Mouse (Mus musculus) embryo, embryonic 9.5 days (tissue): ENCODE data around the gene Chordc1.
"Not testable (repeated sequence)": the region's sequence is repeated elsewhere in the genome, so short reads cannot be mapped to it uniquely, and the experiment has no call there.

ENCODE experiments used
- DNase-seq: peaks from one replicate; pipeline ENCODE4 v3.0.0-alpha.2; 2017; ENCODE audit errors: extremely low spot score

Chordc1 gene

DNA sequence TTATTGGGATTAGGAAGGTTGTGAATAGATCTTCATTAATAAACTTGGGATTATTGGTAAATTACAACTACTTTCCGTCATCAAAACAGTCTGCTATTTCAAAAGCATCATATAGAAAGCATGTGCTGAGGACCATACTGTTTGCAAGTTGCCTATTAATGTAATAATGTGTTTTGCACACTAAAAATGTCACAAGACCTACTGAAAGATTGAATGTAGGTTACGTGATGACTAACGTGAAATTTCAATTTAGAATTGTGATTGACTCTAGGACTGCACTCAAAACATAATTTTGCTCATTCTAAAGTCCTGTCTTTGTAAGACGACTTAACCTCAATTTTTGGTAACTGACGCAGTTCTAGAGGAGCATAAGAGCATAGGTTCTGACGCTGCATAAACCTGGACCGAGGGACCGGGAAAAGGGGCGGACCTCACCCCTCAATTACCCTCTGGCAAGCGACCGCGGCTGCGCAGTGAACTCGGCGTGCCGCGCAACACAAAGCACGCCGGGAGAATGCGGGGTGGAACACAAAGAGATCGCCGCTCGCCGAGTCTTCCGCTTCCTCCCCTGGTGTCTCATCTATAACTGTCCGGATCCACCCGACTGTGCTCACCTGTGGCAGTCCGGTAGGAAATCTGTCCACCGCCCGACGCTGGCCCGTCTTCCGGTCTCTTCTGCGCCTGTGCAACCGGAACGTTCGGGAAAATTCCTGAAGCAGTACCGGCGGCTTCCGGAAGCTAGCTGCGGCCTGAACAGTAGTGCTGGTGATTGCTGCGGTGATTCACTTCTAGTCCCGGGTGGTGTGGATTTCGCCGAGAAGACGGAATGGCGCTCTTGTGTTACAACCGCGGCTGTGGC, at the start of gene Chordc1:
Gene Chordc1 (plus strand): TSS at position 555 of the 859 bp plus-strand sequence.
- DNase-seq: peak; percentile 94

DNA sequence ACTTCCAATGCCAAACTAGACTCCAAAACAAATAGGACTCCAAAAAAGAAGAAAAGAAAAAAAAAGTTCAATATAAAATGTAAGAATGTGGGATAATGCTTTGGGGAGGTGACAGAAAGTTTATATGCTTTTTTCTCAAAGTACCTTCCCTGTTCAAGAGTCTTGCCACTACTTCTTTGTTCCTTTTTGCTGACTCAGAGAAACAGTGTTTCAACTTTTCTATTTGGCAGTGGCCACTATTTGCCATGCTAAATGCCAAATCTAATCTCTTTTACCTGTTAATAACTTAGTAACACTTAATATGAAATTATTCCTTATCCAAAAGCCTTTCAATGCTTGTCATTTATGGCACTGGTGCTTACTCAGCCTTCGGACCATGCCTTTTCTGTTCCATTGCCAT, 16.0 kb upstream of the Chordc1 start:
- no peak for DNase-seq

DNA sequence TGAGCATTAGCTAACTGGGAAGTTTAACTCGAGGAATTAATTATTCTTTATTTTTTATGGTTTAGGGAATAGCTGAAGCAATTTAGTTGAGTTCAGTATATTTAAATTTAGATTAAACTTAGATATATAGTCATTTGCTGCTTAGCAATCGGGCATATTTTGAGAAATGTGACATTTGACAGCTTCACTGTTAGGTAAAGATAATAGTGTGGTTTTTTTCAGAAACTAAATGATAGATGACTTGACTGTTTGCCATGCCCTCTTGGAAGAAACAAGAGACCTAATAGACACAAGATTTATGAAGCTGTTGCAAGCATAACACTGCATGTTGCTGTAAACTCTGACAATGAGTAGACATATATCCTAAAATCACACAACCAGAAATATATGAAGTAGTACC, 15.1 kb upstream of the Chordc1 start:
- no peak for DNase-seq

DNA sequence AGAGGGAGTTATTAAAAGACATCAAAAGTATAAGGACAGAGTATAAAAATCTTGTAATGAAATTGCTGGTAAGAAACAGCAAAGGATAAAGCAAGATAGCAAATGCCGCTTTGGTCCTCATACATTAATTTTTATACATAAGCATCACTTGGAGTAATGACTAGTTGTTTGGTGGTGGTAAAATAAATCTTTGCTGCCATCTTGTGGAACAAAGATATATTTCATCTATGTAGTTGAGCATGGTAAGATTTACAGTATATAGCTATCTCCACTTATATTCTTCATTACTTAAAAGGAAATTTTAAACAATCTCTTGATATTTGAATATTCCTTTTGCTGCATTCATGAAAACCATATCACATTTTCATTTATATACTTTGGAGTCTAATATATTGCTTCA, 14.4 kb upstream of the Chordc1 start:
- no peak for DNase-seq

DNA sequence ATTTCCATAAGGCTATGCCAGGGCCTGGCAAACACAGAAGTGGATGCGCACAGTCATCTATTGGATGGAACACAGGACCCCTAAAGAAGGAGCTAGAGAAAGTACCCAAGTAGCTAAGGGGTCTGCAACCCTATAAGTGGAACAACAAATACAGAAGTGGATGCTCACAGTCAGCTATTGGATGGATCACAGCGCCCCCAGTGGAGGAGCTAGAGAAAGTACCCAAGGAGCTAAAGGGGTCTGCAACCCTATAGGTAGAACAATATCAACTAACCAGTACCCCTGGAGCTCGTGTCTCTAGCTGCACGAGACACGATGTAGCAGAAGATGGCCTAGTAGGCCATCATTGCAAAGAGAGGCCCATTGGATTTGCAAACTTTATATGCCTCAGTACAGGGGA, 13.2 kb upstream of the Chordc1 start:
- DNase-seq: not testable (repeated sequence)

DNA sequence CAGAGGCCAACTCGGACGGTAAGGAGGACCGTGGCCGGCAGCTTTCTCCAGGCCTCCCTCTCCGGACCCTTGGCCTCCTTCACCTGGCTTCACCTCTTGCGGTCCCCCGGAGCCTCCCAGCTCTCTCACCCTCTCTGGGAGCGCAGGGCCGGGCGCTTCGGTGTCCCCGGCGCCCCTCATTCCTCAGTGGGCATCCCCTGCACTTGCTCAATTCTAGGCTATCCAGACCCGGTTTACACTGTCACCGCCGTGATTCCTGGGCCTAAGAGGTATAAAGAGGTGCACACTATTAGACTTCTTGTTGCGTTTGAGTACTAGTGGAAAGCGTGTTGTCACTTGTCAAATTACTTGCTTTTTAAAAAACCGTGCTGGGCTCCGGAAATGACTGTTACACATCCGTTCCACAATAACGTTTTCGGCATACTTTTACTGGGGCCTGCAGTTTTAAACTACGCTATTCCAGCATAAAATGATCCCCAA, 558 bp downstream of the Chordc1 start:
- no peak for DNase-seq

DNA sequence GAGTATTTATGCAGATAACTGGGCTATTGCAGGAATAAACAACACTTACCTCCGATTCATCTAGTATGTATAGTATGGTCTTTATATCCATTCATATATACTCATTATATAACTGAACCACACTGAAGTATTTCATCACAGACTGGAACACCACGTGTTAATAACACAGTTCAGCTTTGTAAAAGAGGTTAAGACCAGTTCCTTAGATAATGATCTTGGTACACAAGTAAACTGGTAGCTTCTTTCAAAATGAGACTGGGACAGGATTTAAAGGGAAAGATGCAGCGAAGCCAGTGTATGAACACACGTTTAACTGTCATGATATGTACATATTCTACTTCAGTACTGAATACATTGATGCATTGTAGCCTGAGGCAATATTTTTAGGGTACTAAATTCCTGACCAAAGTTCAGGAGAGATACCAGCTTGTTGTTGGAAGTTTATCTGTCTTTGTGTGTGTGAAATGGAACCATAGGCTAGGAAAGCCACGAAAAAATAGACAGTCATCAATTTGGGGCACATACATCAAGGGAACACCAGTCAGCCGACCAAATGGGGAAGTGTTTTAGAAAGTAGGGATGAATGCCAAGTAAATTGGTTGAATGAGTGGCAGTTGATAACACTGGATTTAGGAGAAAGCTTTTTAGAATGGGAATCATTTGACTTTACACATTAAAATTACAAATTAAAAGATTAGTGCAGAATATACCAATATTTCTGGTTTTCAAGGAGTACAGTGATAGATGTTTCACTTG, 1.3 kb downstream of the Chordc1 start:
- DNase-seq: no peak

DNA sequence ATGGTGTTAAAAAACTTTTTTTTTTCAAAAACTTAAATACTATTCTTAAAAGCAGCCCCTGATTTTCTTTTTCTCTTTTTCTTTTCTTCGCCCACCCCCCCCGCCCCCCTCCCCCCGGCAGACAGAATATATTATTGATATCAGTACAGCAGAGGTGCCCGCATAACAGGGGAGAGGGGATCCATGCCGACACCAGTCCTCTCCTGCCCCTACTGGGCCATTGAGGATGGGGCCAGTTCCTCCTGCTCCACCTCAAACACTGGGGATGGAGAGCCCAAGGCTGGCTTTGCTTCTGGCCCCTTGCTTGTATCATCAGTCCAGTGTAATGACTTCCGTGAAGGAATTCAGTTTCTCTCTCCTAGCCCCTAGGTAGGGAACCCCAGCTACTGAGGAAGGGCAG, 6.4 kb downstream of the Chordc1 start:
- DNase-seq: no peak

DNA sequence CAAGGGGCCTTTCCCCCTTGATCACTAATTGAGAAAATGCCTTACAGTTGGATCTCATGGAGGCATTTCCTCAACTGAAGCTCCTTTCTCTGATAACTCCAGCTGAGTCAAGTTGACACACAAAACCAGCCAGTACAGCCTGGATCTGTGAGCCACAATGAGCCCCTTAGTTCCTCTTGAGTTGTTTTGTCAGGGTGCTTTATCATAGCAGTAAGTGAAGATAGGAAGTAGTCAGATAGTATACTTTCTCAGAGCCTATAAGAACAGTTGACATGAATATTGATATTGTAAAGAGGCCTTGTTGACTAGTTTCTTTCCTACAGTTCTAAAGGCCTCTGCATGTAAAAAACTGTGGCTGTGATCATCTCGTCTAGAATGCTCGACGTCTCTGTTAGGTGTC, 28.1 kb downstream of the Chordc1 start:
- no peak for DNase-seq
